Mouse (Mus musculus): ENCODE measurements around the gene Tmed1.

- TF ChIP-seq POLR2A (IDR thresholded peaks at IDR 0.05; ENCODE audit: low read depth, low read length) = no peak
- no peak for TF ChIP-seq CTCF (IDR thresholded peaks at IDR 0.05; ENCODE audit: borderline replicate concordance, insufficient read depth, low read length)
Observed at GRCm38 (mm10) chr9:21508871-21509404, 1.1 kb downstream of the Tmed1 start.

Data from embryonic fibroblast, embryonic 13.5 days (primary cell).